Mouse (Mus musculus) heart, embryonic 15.5 days (tissue): ENCODE data around the gene Prlh. TPM values are rescaled to one million over a fixed set of nuclear protein-coding genes. Genes with fewer than 3 reads are reported as not detected.

ENCODE experiments used
- ATAC-seq: fragments of 200-750 bp; cut with Nextera tagmentation; replicated peaks from 2 replicates; pipeline ENCODE4 v1.8.0; 2017; ENCODE audit warnings: low read depth, moderate TSS enrichment; ENCODE audit not compliant: insufficient number of reproducible peaks, insufficient read depth, low FRiP score
- H3K27ac ChIP-seq: fragments of 300-500 bp; sonication (generic); 2 replicates; pipeline ENCODE4 v1.5.1; 2015; ENCODE audit warnings: mild to moderate bottlenecking, inconsistent platforms
- H3K27me3 ChIP-seq: fragments of 300-500 bp; sonication (generic); 2 replicates; pipeline ENCODE4 v1.6.1; 2015; ENCODE audit warnings: inconsistent platforms
- H3K36me3 ChIP-seq: fragments of 300-500 bp; sonication (generic); 2 replicates; pipeline ENCODE4 v1.6.1; 2015; ENCODE audit warnings: mild to moderate bottlenecking, inconsistent platforms
- H3K4me1 ChIP-seq: fragments of 300-500 bp; sonication (generic); replicated peaks from 2 replicates; pipeline ENCODE4 v1.6.1; 2015; ENCODE audit warnings: inconsistent platforms
- H3K4me2 ChIP-seq: fragments of 300-500 bp; sonication (generic); 2 replicates; pipeline ENCODE4 v1.6.1; 2015; ENCODE audit warnings: inconsistent platforms, mild to moderate bottlenecking, moderate library complexity
- H3K4me3 ChIP-seq: fragments of 300-500 bp; sonication (generic); 2 replicates; pipeline ENCODE4 v1.5.1; 2015; ENCODE audit warnings: mild to moderate bottlenecking, inconsistent platforms
- H3K9ac ChIP-seq: fragments of 300-500 bp; sonication (generic); 2 replicates; pipeline ENCODE4 v1.6.1; 2015; ENCODE audit warnings: mild to moderate bottlenecking, inconsistent platforms
- H3K9me3 ChIP-seq: fragments of 300-500 bp; sonication (generic); replicated peaks from 2 replicates; pipeline ENCODE4 v1.6.1; 2016; ENCODE audit warnings: inconsistent platforms
- WGBS: fragments of 180-500 bp; shearing (Covaris S2); methylation state at CpG from one replicate; pipeline ENCODE4 v1.1.7; 2015; ENCODE audit warnings: mixed read lengths; 5-methylcytosine and 5-hydroxymethylcytosine counted together
- polyA plus RNA-seq: library from polyadenylated mRNA; unstranded; fragments of >200 nt; fragmentation: Nextera tagmentation; extraction: Ambion mirVana; gene quantifications from 2 replicates; pipeline ENCODE4 v1.2.1, GENCODE M21; 2015

Gene Prlh
- polyA plus RNA-seq, 1 experiment from 2014 or later: not detected

DNA sequence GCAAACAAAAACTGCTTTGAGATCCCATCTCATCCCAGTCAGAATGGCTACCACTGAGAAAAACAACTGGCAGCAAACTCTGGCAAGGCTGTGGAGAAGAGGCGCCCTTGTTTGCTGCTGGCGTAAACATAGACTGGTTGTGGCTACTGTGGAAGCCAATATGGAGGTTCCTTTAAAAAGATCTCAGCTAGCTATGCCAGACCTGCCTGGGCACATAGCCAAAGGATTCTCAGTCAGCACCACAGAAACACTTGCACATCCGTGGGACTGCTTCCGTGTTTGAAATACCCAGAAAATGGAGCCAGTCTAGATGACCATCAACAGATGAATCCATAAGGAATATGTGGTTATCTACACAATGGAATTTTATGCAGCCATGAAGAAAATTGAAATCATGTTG, 26.9 kb upstream of the Prlh start:
- H3K27me3 ChIP-seq: no peaks in the 10 kb centered on the region
- H3K9ac ChIP-seq: no peak overlapping the region
- H3K4me3 ChIP-seq: no peak overlapping the region
- 54% methylated on average over 4 of the region's 4 CpGs for WGBS
- H3K4me1 ChIP-seq: peaks cover 20% of the 10 kb centered on the region
- H3K4me2 ChIP-seq: no peak overlapping the region
- no peaks in the 10 kb centered on the region for H3K9me3 ChIP-seq
- H3K27ac ChIP-seq: no peak overlapping the region
- no peak for ATAC-seq
- no peaks in the 10 kb centered on the region for H3K36me3 ChIP-seq

DNA sequence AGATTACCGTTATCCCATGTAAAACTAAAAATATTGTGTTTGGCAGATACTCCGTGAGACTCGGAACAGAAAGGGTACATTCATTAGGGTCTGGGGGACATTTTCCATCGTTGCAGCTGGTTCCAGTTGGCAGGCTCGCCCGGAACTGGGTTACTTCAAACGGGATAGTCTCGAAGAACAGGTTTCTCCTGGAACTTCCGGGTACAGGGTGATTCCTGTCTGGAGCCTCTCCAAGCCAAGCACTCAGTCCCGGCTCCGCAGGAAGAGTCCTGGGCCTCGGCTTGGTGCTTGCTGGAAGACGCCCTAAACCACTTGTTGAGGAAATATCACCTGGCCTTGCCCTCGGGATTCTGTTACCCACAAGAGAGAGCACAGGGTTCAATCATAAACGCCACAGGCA, 25.6 kb upstream of the Prlh start:
- WGBS: 37% methylated on average over 15 of the region's 15 CpGs
- H3K36me3 ChIP-seq: no peaks in the 10 kb centered on the region
- H3K9me3 ChIP-seq: no peaks in the 10 kb centered on the region
- H3K4me3 ChIP-seq: no peak overlapping the region
- ATAC-seq: peak; percentile 61; the same call in 1 of the 2 replicates
- peak overlapping the region; percentile 76 for H3K4me2 ChIP-seq
- no peaks in the 10 kb centered on the region for H3K27me3 ChIP-seq
- no peak overlapping the region for H3K9ac ChIP-seq
- H3K4me1 ChIP-seq: peaks cover 20% of the 10 kb centered on the region
- H3K27ac ChIP-seq: no peak overlapping the region

- Histone ChIP-seq H3K36me3 (no peaks in the 10 kb centered on the region), H3K9ac (no peak overlapping the region), H3K27ac (no peak overlapping the region), H3K4me3 (peak overlapping the region; percentile 40), H3K27me3 (no peaks in the 10 kb centered on the region), H3K4me1 (peaks cover 27% of the 10 kb centered on the region), H3K9me3 (no peaks in the 10 kb centered on the region), H3K4me2 (peak overlapping the region; percentile 76)
- peak; percentile 41 for ATAC-seq
- WGBS: 2% methylated on average over 23 of the region's 23 CpGs
These were observed 24.9 kb upstream of the Prlh start for GRCm38 (mm10) chr1:90927929-90928574.

DNA sequence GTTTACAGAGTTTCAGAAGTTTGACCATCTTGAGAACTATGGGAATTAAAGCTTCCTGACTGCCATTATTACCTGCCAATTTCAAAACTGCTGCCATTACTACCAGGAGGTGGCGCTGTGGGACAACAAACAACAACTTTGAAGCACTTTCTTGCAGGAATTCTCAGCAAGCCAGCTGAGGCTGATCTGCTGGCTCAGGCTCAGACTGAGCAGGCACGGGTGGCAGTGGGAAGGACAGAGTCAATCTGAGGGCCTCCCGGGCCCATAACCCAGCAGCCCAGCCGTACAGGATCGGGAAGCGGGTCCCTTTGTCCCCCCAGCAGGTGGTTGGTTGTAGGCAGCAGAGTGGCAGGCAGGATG, 24.4 kb upstream of the Prlh start:
- H3K36me3 ChIP-seq: no peaks in the 10 kb centered on the region

GRCm38 (mm10) chr1:90933001-90933400, 19.9 kb upstream of the Prlh start:
- H3K4me2 ChIP-seq: no peak overlapping the region
- H3K4me3 ChIP-seq: no peak overlapping the region
- H3K27me3 ChIP-seq: 0 out of 2 replicates have a peak, but pooled peaks cover 7% of the 10 kb centered on the region
- peaks cover 16% of the 10 kb centered on the region for H3K4me1 ChIP-seq
- no peak overlapping the region for H3K27ac ChIP-seq
- no peak overlapping the region for H3K9ac ChIP-seq
- 39% methylated on average over 5 of the region's 5 CpGs for WGBS
- H3K36me3 ChIP-seq: no peaks in the 10 kb centered on the region
- H3K9me3 ChIP-seq: no peaks in the 10 kb centered on the region
- ATAC-seq: no peak; the same call in 1 of the 2 replicates

More for the DNA sequence above, 24.4 kb upstream of the Prlh start:
- Histone ChIP-seq H3K9ac (no peak overlapping the region), H3K4me2 (peak overlapping the region; percentile 76), H3K27ac (no peak overlapping the region), H3K27me3 (0 out of 2 replicates have a peak, but pooled peaks cover 3% of the 10 kb centered on the region), H3K4me1 (peaks cover 31% of the 10 kb centered on the region), H3K4me3 (peak overlapping the region; percentile 40), H3K9me3 (no peaks in the 10 kb centered on the region)
- ATAC-seq: no peak
- 9% methylated on average over 6 of the region's 6 CpGs for WGBS

DNA sequence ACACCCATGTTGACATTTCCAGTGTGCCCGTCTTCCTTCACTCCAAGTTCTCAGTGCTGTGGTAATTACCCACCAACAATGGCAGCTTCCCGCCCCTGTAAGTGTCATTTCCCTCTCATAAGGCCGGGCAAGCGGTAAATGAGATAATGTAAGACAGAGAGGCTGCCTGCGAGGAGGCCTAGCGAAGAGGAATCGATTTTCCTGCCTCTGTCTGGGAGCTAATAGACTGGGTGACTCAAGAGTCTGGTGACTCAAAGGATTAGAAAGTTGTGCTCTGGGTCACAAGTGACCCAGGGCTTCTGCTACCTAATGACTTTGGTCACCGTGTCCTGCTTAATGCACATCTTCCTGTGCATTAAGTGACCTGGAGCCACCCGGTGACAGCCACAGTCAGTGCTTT, 15.9 kb upstream of the Prlh start:
- WGBS: 72% methylated on average over 9 of the region's 9 CpGs
- Histone ChIP-seq H3K27me3 (0 out of 2 replicates have a peak, but pooled peaks cover 7% of the 10 kb centered on the region), H3K4me2 (no peak overlapping the region), H3K4me1 (peaks cover 10% of the 10 kb centered on the region), H3K9me3 (no peaks in the 10 kb centered on the region), H3K36me3 (no peaks in the 10 kb centered on the region), H3K4me3 (no peak overlapping the region), H3K9ac (no peak overlapping the region), H3K27ac (no peak overlapping the region)
- no peak for ATAC-seq

DNA sequence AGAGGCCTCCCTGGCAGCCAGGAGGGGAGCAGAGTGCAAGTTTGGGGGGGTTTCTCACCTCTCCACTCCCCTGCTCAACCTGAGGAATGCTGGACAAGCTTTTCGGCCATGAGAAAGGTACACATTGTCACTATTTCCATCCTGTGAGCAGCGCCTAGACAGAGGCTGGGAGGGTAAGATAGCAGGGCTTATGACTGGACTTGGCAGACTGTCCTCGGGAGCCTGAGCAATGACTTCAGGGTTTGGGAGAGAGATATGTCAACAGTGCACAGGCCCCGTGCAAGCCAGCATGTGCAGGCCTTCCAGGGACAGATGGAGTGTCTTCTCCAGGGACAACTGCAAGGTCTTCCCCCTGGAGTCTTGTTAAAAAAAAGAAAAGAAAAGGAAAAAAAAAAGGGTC, 12.9 kb upstream of the Prlh start:
- H3K9me3 ChIP-seq: no peaks in the 10 kb centered on the region
- 42% methylated on average over 4 of the region's 4 CpGs for WGBS
- ATAC-seq: peak; percentile 65
- H3K4me2 ChIP-seq: no peak overlapping the region
- H3K27me3 ChIP-seq: no peaks in the 10 kb centered on the region
- H3K4me3 ChIP-seq: no peak overlapping the region
- H3K9ac ChIP-seq: no peak overlapping the region
- no peak overlapping the region for H3K27ac ChIP-seq
- H3K36me3 ChIP-seq: no peaks in the 10 kb centered on the region
- H3K4me1 ChIP-seq: 0 out of 2 replicates have a peak, but pooled peaks cover 2% of the 10 kb centered on the region

DNA sequence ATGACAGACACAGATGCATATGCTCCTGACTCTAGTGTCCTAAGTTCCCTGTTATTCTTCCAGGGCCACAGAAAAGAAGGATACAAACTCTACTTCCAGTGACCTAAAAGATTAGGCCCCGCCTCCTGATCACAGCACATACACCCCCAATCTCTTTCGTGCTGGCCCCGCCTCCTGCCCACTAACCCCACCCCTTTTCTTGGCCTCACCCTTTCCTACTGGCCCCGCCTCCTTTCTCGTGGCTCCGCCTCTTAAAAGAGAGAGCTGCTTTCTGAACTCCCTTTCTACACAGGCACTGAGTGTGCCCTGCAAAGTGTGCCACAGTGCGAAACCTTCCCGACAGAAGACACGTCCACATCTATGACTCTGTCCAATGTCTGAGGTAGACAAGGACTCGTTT, 7.7 kb upstream of the Prlh start:
- no peaks in the 10 kb centered on the region for H3K27me3 ChIP-seq
- no peak for ATAC-seq
- no peaks in the 10 kb centered on the region for H3K9me3 ChIP-seq
- 62% methylated on average over 10 of the region's 10 CpGs for WGBS
- H3K36me3 ChIP-seq: no peaks in the 10 kb centered on the region
- no peak overlapping the region for H3K27ac ChIP-seq
- H3K4me2 ChIP-seq: no peak overlapping the region
- H3K4me1 ChIP-seq: 0 out of 2 replicates have a peak, but pooled peaks cover 2% of the 10 kb centered on the region
- no peak overlapping the region for H3K9ac ChIP-seq
- no peak overlapping the region for H3K4me3 ChIP-seq

GRCm38 (mm10) chr1:90947252-90947651, 5.7 kb upstream of the Prlh start:
- Histone ChIP-seq H3K4me1 (peaks cover 6% of the 10 kb centered on the region; the same call in 1 of the 2 replicates), H3K4me3 (no peak overlapping the region), H3K9me3 (no peaks in the 10 kb centered on the region), H3K4me2 (no peak overlapping the region), H3K9ac (no peak overlapping the region), H3K36me3 (no peaks in the 10 kb centered on the region), H3K27ac (no peak overlapping the region), H3K27me3 (0 out of 2 replicates have a peak, but pooled peaks cover under 1% of the 10 kb centered on the region)
- 53% methylated on average over 2 of the region's 2 CpGs for WGBS
- ATAC-seq: no peak

DNA sequence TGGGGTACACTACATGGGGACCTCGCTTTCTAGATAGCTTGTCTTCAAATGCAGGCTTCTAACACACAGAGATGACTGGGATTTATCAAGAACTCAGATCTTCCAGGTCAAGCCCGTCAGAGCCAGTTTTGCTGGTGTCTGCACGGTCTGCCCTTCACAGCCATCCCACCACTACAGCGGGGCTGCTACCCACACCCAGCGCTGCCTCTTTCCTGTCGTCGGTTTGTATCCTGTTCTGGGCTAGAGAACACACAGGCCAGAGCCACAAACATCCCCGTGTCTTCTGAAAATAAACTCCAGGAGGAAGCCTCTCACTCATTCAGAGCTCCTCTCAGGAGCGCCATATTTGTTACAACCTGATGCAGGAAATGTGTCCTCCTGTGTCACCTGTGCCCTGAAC, 3.6 kb upstream of the Prlh start:
- 53% methylated on average over 9 of the region's 9 CpGs for WGBS
- H3K27ac ChIP-seq: no peak overlapping the region
- H3K4me1 ChIP-seq: peaks cover 6% of the 10 kb centered on the region; the same call in 1 of the 2 replicates
- H3K36me3 ChIP-seq: no peaks in the 10 kb centered on the region
- H3K4me2 ChIP-seq: no peak overlapping the region
- no peaks in the 10 kb centered on the region for H3K9me3 ChIP-seq
- no peak for ATAC-seq
- H3K27me3 ChIP-seq: peaks cover 9% of the 10 kb centered on the region
- H3K9ac ChIP-seq: no peak overlapping the region
- H3K4me3 ChIP-seq: no peak overlapping the region

- no peaks in the 10 kb centered on the region for H3K9me3 ChIP-seq
- H3K36me3 ChIP-seq: no peaks in the 10 kb centered on the region
- no peak overlapping the region for H3K27ac ChIP-seq
- WGBS: 42% methylated on average over 7 of the region's 7 CpGs
- peaks cover 4% of the 10 kb centered on the region; the same call in 1 of the 2 replicates for H3K4me1 ChIP-seq
- H3K4me2 ChIP-seq: no peak overlapping the region
- no peak for ATAC-seq
- H3K4me3 ChIP-seq: no peak overlapping the region
- peaks cover 9% of the 10 kb centered on the region for H3K27me3 ChIP-seq
- H3K9ac ChIP-seq: no peak overlapping the region
These were observed 1.2 kb upstream of the Prlh start for GRCm38 (mm10) chr1:90951670-90952069.

DNA sequence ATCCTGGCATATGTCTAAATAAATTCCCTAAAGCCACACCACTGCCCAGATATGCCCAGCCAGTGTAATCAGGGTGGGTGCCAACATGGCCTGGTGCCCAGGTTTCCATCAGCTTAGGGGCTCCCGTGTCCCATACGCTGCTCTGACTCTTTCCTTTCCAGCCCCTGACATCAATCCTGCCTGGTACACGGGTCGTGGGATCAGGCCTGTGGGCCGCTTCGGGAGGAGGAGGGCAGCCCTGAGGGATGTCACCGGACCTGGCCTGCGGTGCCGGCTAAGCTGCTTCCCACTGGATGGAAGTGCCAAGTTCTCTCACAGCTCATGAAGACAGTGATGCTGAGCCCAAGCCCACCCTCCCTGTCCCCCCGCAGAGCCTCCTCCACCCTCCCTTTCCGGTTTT, 780 bp downstream of the Prlh start:
- 70% methylated on average over 11 of the region's 11 CpGs for WGBS
- no peak overlapping the region for H3K4me2 ChIP-seq
- no peak overlapping the region for H3K4me3 ChIP-seq
- no peaks in the 10 kb centered on the region for H3K9me3 ChIP-seq
- peaks cover 4% of the 10 kb centered on the region; the same call in 1 of the 2 replicates for H3K4me1 ChIP-seq
- ATAC-seq: no peak
- peaks cover 25% of the 10 kb centered on the region for H3K27me3 ChIP-seq
- no peak overlapping the region for H3K27ac ChIP-seq
- no peaks in the 10 kb centered on the region for H3K36me3 ChIP-seq
- no peak overlapping the region for H3K9ac ChIP-seq
